Mouse (Mus musculus) NIH3T3 (cell line): ENCODE measurements at regions not wholly inside any gene's neighbourhood (a gene's known extent, or its start where the extent isn't known, plus 50 kb on each side); places are given as distances from the start of the nearest gene placed in this dataset.

ENCODE experiments used
- DNase-seq: peaks from one replicate; pipeline ENCODE4 v3.0.0-alpha.2; 2012; ENCODE audit warnings: low read depth

- DNase-seq, result no peak
Measured at GRCm38 (mm10) chr15:87229951-87230350, 314.1 kb upstream of the Fam19a5 start.

DNA sequence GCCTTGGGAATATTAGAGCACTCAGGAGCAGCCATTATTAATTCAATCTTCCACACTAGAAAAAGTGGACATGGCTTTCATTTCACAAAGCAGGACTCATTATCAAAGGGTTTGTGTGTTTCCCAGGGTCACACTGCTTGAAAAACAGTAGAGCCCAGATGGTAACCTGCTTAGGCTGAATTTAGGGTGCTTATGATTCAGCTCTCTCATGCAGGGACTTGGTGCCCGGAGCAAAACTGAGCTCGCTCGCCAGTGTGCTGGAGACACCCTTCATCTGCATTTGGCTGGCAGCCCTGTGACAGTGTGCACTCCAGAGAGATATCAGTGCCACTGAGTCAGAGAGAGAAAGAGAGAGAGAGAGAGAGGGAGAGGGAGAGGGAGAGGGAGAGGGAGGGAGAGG lies 308.0 kb upstream of the Fam19a5 start:
- no peak for DNase-seq

DNA sequence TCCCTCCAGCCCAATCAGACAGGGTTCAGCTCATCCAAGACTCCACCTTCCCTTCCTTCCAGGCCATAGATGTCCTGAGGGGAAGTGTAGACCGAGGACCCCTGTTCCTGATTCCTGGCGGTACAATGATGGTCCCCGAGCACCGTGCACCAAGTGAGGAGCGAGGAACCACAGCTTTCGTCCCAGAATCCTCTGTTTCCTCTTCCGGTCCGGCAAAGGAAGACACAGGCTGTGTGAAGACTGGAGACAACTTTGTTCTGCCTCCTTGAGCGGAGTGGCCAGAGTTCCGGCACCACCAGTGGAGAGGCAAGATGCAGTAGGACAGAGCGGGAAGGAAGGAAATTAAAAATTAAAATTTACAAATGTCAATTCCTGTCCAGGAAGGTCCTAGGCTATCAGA lies 305.0 kb upstream of the Fam19a5 start:
- no peak for DNase-seq

- DNase-seq, result no peak
Measured at GRCm38 (mm10) chr15:87261497-87261896, 282.6 kb upstream of the Fam19a5 start.

GRCm38 (mm10) chr15:87264906-87265305 lies 279.2 kb upstream of the Fam19a5 start:
- DNase-seq, result no peak

DNA sequence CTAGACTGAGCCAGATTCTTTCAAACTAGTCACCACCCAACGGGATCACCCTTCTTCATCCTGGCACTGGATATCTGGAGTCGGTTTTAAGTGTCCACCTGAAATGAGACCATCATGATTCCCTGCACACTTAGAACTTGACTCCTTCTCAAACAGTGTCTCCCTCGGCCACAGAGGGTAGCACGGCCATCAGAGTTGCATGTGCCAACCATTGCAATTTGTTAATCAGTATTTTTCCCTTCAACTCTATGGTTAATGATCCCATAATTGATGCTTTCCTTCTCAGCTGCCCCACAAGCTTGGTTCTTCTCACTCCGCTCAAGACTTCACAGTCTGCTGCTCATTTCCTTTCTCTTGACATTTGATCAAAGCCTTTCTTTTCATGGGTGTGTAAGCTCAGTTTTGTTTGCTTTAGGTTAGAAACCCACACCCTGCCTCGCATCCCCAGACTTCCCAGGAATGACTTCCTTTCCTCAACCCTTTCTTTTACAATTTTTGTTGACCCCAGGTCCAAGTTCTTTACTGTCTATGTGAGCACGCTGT lies 253.0 kb upstream of the Fam19a5 start:
- no peak for DNase-seq

- no peak for DNase-seq
Measured at GRCm38 (mm10) chr15:87319896-87320295, 224.2 kb upstream of the Fam19a5 start.

DNA sequence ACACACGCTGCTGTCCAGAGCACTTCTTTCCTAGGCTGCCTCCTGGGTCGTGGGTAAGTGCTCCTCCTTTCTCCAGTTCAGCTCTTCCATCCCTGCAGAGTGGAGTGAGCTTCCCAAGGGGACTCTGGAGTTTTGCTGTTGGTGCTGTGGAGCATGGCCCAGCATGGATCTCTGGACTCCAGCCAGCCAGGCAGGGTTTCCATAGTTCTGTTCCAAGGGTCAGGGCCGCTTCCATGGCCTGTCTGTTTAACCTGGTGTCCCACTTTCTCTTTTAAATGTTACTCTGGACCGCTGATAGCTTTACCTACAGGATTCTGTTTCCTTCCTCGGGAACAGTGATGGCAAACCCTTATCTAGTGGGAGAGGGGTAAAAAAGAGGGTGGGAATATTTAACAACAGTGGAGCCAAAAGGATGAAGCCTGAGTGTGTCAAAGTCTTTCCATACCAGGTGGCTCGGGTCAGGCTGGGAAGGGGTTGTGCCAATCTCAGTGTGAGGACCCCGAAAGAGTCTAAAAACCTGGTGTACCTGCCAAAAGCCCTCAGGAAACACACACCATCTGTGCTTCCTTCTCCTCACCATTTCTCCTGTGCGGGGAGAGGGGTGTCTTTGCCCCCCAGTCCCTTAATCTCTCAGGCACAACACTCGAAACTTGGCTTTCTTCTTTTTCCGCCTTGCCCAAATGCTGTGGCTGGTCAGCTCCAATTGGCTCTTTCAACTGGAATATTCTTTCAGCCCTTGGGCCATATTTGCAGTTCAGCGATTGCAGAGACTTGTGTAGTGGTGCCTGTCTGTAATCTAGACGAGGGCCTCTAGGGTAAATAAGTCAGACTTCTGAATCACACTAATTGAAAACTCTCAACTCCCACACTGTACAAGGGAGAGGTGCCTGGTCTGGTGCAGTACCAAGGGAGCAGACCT lies 222.8 kb upstream of the Fam19a5 start:
- no peak for DNase-seq

GRCm38 (mm10) chr15:87325389-87325788 lies 218.7 kb upstream of the Fam19a5 start:
- no peak for DNase-seq

DNA sequence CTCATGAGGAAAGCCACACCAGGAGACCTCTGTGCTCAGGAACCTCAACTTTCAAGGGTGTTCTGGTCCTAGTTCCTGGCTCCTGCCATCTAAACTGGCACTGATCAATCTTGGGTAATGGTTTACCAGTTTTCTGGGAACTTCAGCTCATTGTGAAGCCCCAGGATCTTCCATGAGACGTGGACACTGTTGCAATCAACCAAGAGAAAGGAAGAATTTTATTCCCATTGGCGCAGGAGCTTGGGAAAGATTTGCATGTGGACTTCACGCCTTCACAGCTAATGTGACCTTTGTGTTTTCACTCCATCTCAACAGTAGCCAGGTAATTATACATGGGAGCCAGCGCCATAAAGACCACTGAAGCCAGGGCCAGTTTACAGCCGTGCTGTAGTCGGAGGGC lies 217.8 kb upstream of the Fam19a5 start:
- DNase-seq, result no peak

DNA sequence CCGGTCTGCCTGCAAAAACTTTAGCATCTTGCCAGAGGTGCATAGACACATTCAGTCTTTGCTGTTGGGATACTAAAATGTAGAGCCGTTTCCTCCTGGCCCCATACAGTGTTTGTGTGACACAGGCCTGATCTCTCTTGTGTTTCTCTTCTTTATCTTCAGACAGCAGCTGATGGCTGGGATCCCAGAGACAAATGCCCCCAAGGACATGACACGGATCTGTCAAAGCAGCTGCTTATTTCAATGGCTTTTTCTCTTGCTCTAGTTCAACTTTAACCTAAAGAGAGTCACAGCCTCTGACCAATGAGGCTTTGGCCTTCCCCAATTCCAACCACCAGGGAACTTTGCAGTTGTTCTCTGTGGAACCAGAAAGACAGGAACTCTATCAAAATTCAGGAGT lies 211.7 kb upstream of the Fam19a5 start:
- no peak for DNase-seq

DNA sequence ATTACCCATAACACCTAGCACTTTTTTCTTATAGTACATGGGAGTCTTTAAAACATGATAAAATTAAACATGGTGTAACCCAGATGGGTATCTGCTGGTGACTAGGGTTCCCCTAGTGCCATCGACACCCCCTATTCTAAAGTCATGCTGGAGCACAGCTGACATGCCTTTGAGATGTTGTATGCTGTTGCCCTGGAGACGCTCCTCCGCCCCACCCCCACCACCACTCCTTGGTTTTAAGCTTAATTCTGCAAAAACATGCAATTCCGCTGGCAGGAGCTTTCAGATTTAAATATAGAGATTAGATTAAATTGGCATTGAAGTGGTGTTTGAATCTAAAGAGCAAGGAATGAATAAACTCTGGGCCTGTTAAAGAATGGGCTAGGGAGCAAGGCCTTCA lies 210.6 kb upstream of the Fam19a5 start:
- no peak for DNase-seq

DNA sequence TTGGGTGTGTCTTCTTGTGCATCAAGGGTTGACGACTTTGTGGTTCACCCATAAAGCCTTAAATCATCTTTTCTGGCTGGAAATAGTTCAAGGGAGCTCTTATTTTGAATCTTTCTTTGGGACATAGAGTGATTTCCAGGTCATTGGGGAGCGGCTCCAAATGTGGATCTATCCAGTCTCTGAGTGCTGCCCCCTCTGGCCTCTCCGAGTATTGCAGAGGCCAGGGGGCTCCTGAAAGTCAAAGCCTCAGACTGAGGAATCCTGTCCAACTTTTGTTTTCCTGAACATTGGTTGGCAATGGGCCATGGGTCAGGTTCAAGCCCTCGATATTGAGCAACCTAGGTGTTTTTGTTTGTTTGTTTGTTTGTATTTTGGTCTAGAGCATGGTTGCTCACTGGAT lies 209.7 kb upstream of the Fam19a5 start:
- DNase-seq, result peak; percentile 10

- no peak for DNase-seq
Measured at GRCm38 (mm10) chr15:87335324-87335723, 208.8 kb upstream of the Fam19a5 start.

GRCm38 (mm10) chr15:87335737-87336136 lies 208.4 kb upstream of the Fam19a5 start:
- DNase-seq, result no peak

DNA sequence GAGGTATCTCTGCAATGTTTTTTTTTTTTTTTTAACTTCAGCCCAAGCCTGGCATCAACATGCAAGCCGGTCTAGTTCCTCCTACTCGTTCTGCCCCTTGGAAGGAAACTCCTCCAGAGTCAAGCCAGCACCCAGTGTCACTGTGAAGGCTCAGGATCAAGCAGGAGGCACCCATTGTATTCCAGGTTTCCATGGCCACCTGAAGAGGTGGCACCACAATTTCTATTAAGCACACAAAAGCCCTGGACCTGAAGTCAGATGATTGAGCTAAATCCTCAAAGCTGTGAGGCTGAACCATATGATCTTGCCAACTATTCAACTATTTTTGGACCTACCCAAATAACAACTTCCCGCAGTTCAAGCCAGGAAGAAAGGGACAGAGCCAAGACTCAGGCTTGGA lies 204.2 kb upstream of the Fam19a5 start:
- DNase-seq, result no peak

DNA sequence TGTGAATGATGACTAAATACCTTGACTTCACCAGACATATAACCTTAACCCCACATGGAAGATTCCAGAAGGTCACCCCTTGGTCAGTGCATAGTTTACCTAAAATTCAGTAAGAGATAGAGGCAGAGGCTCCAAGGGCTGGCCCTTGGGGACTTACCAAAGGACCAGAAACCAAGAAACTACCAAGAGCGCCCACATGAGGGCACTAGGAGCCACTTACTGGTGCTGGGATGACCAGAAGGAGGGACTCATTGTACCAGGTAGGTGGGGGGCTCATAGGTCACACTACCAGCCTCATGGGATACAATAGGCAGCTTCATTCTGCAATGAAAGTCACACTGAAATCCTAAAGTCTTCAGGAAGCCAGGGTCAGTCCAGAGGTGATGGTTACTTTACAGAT lies 201.4 kb upstream of the Fam19a5 start:
- no peak for DNase-seq

- no peak for DNase-seq
Measured at GRCm38 (mm10) chr15:87345826-87346225, 198.3 kb upstream of the Fam19a5 start.

- no peak for DNase-seq
Measured at GRCm38 (mm10) chr15:87349533-87350247, 194.4 kb upstream of the Fam19a5 start.

DNA sequence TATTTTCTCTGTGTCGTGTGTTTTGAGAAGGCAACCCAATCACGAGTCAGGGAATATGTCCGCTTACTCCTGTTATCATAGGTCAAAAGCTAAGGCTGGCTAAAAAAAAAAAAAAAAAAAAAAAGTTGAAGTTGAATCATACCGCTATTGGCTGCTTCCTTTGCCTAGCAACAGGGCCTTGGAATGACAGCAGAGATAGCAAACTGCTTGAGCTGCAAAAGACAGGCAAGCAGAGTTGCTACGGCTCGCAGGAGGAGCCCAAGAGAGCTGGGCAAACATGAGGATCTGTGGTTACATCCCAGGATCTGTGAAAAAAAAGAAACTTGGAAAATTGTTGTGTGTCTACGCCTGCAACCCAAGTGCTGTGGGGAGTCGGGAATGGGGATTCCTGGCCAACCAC lies 191.3 kb upstream of the Fam19a5 start:
- DNase-seq, result no peak

DNA sequence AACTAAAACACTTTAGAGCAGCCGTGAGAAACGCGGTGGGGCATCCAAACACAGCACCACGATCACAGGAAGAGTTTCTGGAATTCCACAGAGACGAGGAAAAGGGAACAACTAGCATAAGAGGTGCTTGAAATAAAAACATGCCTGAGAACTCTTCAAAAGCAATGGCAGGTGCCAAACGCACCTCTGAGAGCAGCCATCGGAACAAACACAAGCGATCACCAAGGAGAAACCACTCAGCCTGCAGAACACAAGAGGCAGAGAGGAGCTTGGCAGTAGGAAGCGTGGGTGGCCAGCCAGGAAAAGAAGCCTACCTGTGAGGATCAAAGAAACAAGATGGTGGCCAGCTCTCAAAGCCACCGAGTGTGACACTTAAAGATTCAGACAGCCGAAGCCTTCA lies 190.2 kb upstream of the Fam19a5 start:
- DNase-seq, result no peak

DNA sequence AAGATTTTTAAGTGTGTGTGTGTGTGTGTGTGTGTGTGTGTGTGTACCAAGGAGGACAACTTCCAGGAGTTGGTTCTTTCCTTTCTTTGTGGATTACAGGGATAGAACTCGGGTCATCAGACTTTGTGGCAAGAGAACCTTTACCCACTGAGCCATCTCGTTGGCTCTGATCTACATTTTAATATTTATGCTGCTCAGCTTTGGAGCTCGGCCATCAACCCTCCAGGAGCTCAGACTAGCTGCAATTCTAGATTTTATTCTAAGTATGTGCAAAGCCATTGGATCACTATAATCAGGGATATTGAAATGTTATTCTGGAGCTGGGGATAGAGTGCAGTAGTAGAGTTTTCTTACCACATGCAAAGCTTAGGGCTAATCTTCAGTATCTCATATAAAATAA lies 183.6 kb upstream of the Fam19a5 start:
- no peak for DNase-seq

DNA sequence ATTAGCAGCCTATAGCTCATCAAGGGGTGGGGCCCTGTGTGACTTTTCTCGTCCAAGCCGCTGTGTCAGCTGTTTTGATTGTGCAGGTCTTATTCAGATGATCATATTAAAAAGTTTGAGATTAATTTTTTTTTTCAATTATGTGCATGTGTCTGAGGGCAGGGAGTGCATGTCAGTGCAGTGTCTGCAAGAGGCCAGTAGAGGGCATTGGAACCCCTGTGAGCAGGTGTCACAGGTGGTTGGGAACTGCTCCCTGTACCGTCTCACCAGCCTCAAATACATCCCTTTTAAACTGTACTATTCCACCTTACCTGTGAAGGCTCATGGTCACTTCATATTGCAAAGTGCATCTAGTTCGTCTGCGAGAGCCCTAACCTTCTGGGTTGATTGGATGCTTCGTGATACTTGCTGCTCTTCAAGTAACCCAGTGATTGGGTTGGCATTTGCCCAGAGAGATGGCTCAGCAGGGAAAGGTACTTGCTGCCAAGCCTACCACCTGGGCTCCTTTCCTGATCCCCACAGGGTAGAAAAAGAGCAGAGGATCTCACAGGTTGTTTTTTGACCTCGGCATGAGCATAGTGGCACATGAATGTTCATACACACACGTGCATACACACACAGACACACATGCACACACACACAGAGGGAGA lies 178.3 kb upstream of the Fam19a5 start:
- DNase-seq, result peak; percentile 2
